Mouse (Mus musculus): ENCODE results near the gene Edem3. TPM values are rescaled to one million over a fixed set of nuclear protein-coding genes. Genes with fewer than 3 reads are reported as not detected.

Edem3 gene
- 5.6 and 8.7 TPM in 2 replicates for polyA plus RNA-seq (2015; fragmentation: Nextera tagmentation; extraction: Ambion mirVana)

DNA sequence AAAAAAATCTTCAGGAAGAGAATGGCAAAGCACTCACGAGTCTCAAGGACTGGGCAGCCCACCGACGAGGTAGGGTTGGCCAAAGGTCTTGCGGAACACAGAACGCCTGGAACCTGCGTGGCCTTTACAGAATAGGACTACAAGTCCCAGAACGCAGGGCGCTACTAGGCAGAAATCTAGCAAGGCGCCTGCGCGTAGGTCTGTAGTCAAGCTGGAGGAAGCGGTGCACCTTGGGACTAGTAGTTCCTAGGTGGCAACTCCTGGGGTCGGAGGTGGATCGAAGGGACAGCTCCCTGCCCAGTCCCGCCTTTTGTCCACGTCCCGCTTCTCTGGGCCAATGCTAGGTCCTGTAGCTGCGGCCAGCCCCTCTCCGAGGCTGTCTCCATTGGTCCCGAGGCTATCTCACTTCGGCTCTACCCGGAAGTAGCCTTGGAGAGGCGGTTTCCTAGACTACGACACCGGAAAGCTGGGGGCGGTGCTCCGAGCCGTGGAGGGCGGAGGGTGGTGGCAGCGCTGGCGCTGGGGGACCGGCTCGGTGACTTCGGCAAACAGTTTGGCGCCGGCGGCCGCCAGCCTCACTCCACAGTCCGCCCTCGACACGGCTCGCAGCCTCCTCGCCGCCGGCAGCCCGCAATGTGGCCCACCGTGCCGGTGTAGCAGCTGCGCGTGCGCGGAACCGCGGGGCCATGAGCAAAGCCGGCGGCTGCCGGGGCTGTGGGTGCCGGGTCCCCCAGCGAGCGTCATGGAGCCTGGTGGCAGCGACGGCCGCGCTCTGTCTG, at the start of gene Edem3:
Gene Edem3 (plus strand): TSS at position 491 of the 779 bp plus-strand sequence.
- H3K36me3 ChIP-seq = no peaks in the 10 kb centered on the region
- H3K27ac ChIP-seq = peak within 1 kb of the TSS; percentile 91
- peaks cover 50% of the 10 kb centered on the region for H3K4me1 ChIP-seq (replicated peaks)
- no peaks in the 10 kb centered on the region for H3K27me3 ChIP-seq
- peak within 1 kb of the TSS; percentile 88 for H3K4me2 ChIP-seq
- peak; percentile 98 for DNase-seq
- H3K9me3 ChIP-seq (replicated peaks) = no peaks in the 10 kb centered on the region
- H3K4me3 ChIP-seq (replicated peaks) = peak within 1 kb of the TSS; percentile 92
- ATAC-seq (ENCODE audit: low read depth) = peak; percentile 97
- under 1% methylated on average over 64 of the region's 64 CpGs for WGBS (ENCODE audit: insufficient replicate concordance)
- peak within 1 kb of the TSS; percentile 92 for H3K9ac ChIP-seq

DNA sequence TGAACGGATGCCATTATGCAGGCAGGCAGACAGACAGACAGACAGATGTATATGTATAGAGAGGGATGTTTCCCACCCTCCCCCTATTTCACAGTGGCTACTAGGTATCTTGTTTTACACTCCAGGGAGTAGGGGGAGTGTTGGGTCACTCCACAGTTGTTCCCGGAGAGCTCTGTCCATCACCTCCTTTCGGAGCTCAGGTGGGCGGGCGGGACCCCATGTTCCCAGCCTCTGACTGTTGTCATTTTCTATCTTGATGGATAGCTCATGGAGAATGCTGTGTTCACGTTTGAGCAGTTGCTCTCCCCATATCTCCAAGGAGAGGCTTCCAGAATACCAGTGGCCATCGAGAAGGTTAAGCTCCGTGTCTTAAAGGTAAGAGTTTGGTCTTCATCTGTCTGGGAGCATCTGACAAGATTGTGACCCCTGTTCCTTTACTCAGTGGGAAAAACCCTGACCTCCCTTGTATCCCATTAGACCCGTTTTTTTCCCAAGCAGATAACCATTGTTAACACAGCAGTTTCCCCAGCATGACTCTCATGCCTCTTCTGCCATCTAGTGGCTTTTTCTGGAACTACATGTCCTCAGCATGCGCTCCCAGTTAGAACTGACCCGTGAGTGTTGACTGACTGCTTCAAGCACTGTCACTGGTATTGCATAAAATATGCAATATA, 49.3 kb upstream of the Edem3 start:
- Histone ChIP-seq H3K4me3 (replicated peaks) (no peak overlapping the region), H3K9me3 (replicated peaks) (no peaks in the 10 kb centered on the region), H3K4me1 (replicated peaks) (peaks cover 9% of the 10 kb centered on the region), H3K36me3 (no peaks in the 10 kb centered on the region), H3K4me2 (no peak overlapping the region), H3K27me3 (no peaks in the 10 kb centered on the region), H3K9ac (no peak overlapping the region), H3K27ac (no peak overlapping the region)
- peak; percentile 62; the same call in 1 of the 2 replicates for ATAC-seq (ENCODE audit: low read depth)
- WGBS (ENCODE audit: insufficient replicate concordance) = 36% methylated on average over 11 of the region's 11 CpGs
- DNase-seq = peak; percentile 53

DNA sequence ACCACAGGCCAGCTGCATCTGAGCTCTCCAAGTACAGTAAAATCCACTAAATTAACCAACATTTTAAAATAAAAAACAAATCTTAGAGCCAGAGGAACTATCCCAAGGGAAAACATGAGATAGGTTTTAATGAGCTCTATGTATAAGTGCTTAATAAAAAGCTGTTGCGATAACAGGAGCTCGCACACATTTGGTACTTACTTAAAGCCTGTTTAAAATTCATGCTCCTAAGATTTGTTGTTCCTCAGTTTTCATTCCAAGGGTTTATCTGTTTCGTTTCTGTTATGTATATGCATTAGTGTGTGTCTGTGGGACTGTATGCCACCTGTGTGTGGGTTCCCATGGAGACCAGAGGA, 48.8 kb upstream of the Edem3 start:
- H3K4me3 ChIP-seq (replicated peaks) = no peak overlapping the region
- 68% methylated on average over 3 of the region's 3 CpGs for whole genome bisulfite sequencing (ENCODE audit: insufficient replicate concordance)
- H3K9me3 ChIP-seq (replicated peaks) = no peaks in the 10 kb centered on the region
- H3K4me2 ChIP-seq = no peak overlapping the region
- no peaks in the 10 kb centered on the region for H3K36me3 ChIP-seq
- DNase-seq (no peak), ATAC-seq (ENCODE audit: low read depth) (no peak)
- no peak overlapping the region for H3K9ac ChIP-seq
- no peak overlapping the region for H3K27ac ChIP-seq
- H3K27me3 ChIP-seq = no peaks in the 10 kb centered on the region
- peaks cover 13% of the 10 kb centered on the region for H3K4me1 ChIP-seq (replicated peaks)

DNA sequence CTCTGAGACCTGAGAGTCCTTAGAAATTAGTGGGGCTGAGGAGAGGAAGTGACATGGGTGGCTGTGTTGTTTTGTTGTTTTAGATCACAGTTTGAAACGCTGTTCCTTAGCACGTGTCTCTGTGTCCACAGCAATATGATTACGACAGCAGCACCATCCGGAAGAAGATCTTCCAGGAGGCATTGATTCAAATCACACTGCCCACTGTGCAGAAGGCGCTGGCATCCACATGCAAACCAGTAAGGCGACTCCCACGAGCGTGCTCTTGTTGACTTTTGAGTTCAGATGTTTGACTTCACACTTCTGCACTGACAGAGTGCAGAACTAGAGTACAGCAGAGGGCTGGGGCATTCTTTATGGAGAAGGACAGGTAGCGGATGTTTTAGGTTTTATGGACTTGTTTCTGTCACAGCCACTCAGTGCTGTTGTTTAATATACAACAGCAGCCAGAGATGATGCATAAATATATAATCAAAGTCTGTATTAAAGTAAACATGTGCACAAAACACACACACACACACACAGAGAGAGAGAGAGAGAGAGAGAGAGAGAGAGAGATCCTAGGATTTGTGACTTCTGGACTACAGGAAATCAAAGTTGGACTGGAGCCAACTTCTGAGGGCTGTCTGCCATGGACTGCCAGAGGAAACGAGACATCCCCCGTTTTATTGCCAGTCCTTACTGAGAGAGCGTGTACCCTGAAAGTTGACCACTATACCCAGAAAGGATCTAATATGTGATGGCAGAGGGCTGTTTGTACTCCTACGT, 46.0 kb upstream of the Edem3 start:
- DNase-seq = no peak
- H3K27ac ChIP-seq = no peak overlapping the region
- H3K4me1 ChIP-seq (replicated peaks) = peaks cover 24% of the 10 kb centered on the region
- no peaks in the 10 kb centered on the region for H3K36me3 ChIP-seq
- H3K4me3 ChIP-seq (replicated peaks) = no peak overlapping the region
- no peak for ATAC-seq (ENCODE audit: low read depth)
- no peak overlapping the region for H3K4me2 ChIP-seq
- no peak overlapping the region for H3K9ac ChIP-seq
- no peaks in the 10 kb centered on the region for H3K9me3 ChIP-seq (replicated peaks)
- H3K27me3 ChIP-seq = no peaks in the 10 kb centered on the region
- 52% methylated on average over 13 of the region's 13 CpGs for WGBS (ENCODE audit: insufficient replicate concordance)

DNA sequence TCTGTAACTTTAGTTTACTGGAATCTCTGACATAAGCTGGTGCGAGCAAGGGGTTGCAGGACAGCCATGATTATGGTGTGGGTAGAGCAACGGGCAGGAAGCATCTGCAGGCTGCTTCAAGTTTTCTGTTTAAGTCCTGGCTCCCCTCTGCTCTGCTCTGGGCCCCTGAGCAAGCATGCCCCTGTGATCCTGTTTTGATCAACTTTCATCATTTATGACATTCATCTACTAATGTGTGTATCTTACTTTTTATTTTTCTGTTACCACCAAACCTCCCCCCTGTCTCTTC, 45.5 kb upstream of the Edem3 start:
- Histone ChIP-seq H3K27ac (no peak overlapping the region), H3K4me3 (replicated peaks) (no peak overlapping the region), H3K27me3 (no peaks in the 10 kb centered on the region), H3K9me3 (replicated peaks) (no peaks in the 10 kb centered on the region), H3K36me3 (no peaks in the 10 kb centered on the region), H3K4me2 (no peak overlapping the region), H3K4me1 (replicated peaks) (peaks cover 27% of the 10 kb centered on the region), H3K9ac (no peak overlapping the region)
- 46% methylated on average over 2 of the region's 2 CpGs for WGBS (ENCODE audit: insufficient replicate concordance)
- ATAC-seq (ENCODE audit: low read depth) = no peak
- no peak for DNase-seq

DNA sequence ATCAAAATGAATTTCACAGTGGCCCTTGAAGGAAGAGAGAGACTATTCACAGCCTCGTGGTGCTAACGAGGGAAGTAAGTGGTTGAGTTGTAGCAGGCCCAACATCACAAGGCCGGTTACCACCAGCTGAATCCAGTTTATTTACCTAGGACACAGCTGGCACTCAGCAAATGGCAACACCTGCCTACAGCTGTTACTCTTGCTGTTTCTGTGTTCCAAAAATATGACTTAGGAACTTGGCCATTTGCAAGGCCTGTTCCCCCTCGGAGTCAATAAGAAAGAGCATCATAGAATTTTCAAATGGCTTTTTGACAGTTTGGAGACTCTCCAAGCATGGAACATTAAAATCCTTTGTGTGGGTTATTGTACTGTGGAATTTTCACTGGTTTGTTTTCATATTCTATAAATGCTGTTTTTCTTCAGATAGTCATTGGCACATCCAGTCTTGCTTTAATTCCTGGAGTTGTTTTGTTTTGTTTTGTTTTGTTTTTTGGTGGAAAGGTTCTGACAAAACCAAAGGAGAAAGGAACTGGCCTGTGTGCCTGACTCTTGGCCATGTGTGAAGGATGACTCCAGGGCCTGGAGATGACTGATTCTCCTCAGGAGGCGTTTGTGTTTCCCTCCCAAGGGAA, 44.6 kb upstream of the Edem3 start:
- ATAC-seq (ENCODE audit: low read depth) (no peak), DNase-seq (no peak)
- 63% methylated on average over 5 of the region's 5 CpGs for WGBS (ENCODE audit: insufficient replicate concordance)
- no peak overlapping the region for H3K4me2 ChIP-seq
- peaks cover 27% of the 10 kb centered on the region for H3K4me1 ChIP-seq (replicated peaks)
- H3K27ac ChIP-seq = no peak overlapping the region
- H3K4me3 ChIP-seq (replicated peaks) = no peak overlapping the region
- no peaks in the 10 kb centered on the region for H3K9me3 ChIP-seq (replicated peaks)
- no peaks in the 10 kb centered on the region for H3K27me3 ChIP-seq
- no peaks in the 10 kb centered on the region for H3K36me3 ChIP-seq
- H3K9ac ChIP-seq = no peak overlapping the region

DNA sequence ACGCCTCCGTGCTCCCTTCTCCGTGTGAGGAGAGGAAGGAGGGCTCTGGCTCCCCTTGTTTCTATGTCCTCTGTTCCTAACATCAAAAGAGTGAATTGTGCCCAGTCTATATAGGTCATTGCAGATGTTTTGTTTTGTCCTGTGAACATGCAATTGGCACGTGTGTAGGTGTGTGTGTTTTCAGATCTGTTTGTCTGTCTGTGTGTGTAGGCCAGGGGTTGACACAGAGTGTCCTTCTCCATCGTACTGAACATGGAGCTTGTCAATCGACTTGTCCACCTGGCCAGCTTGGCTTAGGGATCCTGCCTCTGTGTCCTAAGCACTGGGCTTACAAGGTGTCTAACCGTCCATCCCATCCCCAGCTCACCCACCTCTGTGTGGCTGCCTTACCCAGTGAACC, 44.1 kb upstream of the Edem3 start:
- H3K27ac ChIP-seq = no peak overlapping the region

DNA sequence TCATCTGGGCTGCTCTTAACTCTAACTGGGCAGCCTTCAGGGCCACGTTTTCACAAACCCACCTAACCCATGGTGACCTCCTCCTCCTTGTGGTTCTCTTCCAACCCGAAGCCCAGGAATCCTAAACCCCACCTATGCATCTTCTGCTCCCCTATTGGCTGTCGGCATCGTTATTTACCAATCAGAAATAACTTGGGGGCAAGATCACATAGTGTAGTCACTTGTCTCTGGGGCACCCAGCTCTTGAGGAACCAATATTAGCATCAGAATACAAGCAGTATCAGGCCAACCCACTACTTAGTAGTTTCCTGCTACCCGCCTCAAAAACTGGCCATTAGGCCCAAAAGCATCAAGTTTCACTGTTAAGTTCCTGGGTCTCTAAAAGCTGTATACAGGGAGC, 42.5 kb upstream of the Edem3 start:
- 52% methylated on average over 5 of the region's 5 CpGs for WGBS (ENCODE audit: insufficient replicate concordance)
- DNase-seq (no peak), ATAC-seq (ENCODE audit: low read depth) (0 out of 2 replicates have a peak, but pooled peaks have one; percentile 25)
- Histone ChIP-seq H3K27me3 (no peaks in the 10 kb centered on the region), H3K4me3 (replicated peaks) (no peak overlapping the region), H3K27ac (no peak overlapping the region), H3K36me3 (no peaks in the 10 kb centered on the region), H3K9ac (no peak overlapping the region), H3K4me2 (no peak overlapping the region), H3K9me3 (replicated peaks) (no peaks in the 10 kb centered on the region), H3K4me1 (replicated peaks) (peaks cover 27% of the 10 kb centered on the region)

More for the DNA sequence above, 44.1 kb upstream of the Edem3 start:
- no peaks in the 10 kb centered on the region for H3K36me3 ChIP-seq
- ATAC-seq (ENCODE audit: low read depth) (0 out of 2 replicates have a peak, but pooled peaks have one; percentile 21), DNase-seq (no peak)
- no peaks in the 10 kb centered on the region for H3K9me3 ChIP-seq (replicated peaks)
- H3K4me1 ChIP-seq (replicated peaks) = peaks cover 27% of the 10 kb centered on the region
- H3K4me3 ChIP-seq (replicated peaks) = no peak overlapping the region
- H3K4me2 ChIP-seq = no peak overlapping the region
- H3K9ac ChIP-seq = no peak overlapping the region
- no peaks in the 10 kb centered on the region for H3K27me3 ChIP-seq
- WGBS (ENCODE audit: insufficient replicate concordance) = 55% methylated on average over 7 of the region's 7 CpGs

DNA sequence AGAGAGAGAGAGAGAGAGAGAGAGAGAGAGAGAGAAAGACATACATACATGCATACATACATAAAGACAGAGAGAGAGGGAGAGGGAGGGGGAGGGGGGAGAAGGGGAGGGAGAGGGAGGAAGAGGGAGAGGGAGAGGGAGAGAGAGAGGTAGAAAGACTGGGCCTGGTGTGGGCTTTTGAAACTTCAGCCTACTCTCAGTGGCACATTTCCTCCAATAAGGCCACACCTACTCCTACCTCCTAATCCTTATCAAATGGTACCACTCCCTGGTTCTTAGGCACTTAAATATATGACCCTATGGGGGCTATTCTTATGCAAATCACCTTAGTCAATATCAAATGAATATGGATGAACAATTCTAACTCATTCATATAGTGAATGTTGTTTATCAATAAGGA, 41.5 kb upstream of the Edem3 start:
- ATAC-seq (ENCODE audit: low read depth) (peak; percentile 61), DNase-seq (no peak)
- no peak overlapping the region for H3K4me2 ChIP-seq

DNA sequence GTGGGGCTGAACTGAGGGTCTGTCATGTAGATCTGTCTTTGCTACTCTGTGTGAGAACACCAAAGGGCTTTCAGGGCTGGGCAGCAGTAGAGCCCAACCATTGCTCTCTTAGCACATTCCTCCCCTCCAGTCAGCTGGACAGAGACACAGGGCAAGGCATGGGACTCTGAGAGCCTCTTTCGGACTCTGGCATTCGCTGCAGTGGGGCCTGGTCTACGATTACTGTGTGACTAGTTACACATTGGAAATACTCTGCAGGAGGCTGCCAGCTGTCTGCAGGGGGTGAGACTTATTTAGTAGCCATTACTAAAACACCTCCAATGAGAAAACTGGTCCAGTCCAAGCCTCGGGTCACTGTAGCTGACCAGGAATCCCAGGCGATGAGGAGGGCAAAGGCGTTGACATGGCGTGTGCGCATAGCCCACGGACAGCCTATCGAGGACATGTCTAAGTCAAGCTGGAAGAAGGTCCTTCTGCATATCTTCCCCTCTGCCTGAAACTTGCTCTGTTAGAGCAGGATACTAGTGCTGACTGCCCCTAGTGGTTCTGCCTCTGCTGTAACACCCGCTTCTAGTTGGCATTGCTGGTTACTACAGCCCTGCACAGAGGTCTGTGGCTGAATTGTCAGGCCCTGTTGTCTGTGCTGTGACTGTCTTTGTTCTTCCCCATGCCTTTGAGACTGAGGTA, 39.0 kb upstream of the Edem3 start:
- 80% methylated on average over 11 of the region's 11 CpGs for WGBS (ENCODE audit: insufficient replicate concordance)
- DNase-seq (no peak), ATAC-seq (ENCODE audit: low read depth) (no peak)
- Histone ChIP-seq H3K4me2 (no peak overlapping the region), H3K27ac (no peak overlapping the region), H3K36me3 (no peaks in the 10 kb centered on the region), H3K27me3 (no peaks in the 10 kb centered on the region), H3K9ac (no peak overlapping the region), H3K4me3 (replicated peaks) (no peak overlapping the region), H3K9me3 (replicated peaks) (no peaks in the 10 kb centered on the region), H3K4me1 (replicated peaks) (peaks cover 15% of the 10 kb centered on the region)

More for the DNA sequence above, 41.5 kb upstream of the Edem3 start:
- no peak overlapping the region for H3K27ac ChIP-seq
- no peak overlapping the region for H3K4me3 ChIP-seq (replicated peaks)
- no peaks in the 10 kb centered on the region for H3K36me3 ChIP-seq
- H3K27me3 ChIP-seq = no peaks in the 10 kb centered on the region
- H3K9me3 ChIP-seq (replicated peaks) = no peaks in the 10 kb centered on the region
- peaks cover 25% of the 10 kb centered on the region for H3K4me1 ChIP-seq (replicated peaks)
- no peak overlapping the region for H3K9ac ChIP-seq

DNA sequence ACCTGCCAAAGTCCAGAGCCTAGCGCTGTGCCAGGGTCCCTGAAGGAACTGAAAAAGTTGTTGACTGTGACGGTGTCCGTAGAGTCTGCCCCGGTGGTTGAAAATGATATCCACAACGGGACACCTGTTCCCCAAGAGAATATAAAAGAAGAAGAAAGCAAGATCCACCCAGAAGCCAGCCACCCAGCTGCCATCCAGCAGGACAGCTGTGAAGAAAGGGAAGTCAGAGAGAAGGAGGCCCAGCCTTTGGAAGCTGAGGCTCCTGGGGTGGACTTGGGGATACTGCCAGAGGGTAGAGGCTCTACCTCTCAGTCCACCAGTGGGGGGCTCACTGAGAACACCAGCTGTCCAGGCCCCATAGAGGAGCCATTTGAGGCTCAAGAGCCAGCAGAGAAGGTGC, 37.5 kb upstream of the Edem3 start:
- H3K9me3 ChIP-seq (replicated peaks) = no peaks in the 10 kb centered on the region
- ATAC-seq (ENCODE audit: low read depth) (no peak), DNase-seq (no peak)
- no peak overlapping the region for H3K9ac ChIP-seq
- WGBS (ENCODE audit: insufficient replicate concordance) = 83% methylated on average over 5 of the region's 5 CpGs
- H3K27ac ChIP-seq = no peak overlapping the region
- no peak overlapping the region for H3K4me2 ChIP-seq
- H3K4me3 ChIP-seq (replicated peaks) = no peak overlapping the region
- peaks cover 14% of the 10 kb centered on the region for H3K4me1 ChIP-seq (replicated peaks)
- no peaks in the 10 kb centered on the region for H3K27me3 ChIP-seq
- no peaks in the 10 kb centered on the region for H3K36me3 ChIP-seq
